Mouse (Mus musculus) kidney, adult 2 months (tissue): ENCODE measurements at regions not wholly inside any gene's neighbourhood (a gene's known extent, or its start where the extent isn't known, plus 50 kb on each side); places are given as distances from the start of the nearest gene placed in this dataset.
"Not testable (repeated sequence)": the region's sequence is repeated elsewhere in the genome, so short reads cannot be mapped to it uniquely, and the experiment has no call there.

ENCODE experiments used
- DNase-seq: peaks from one replicate; pipeline ENCODE4 v3.0.0; 2021
- H3K27ac ChIP-seq: fragments of 200-500 bp; 2 replicates; pipeline ENCODE4 v1.5.1; 2012; ENCODE audit warnings: low read depth, low read length, control low read depth, inconsistent platforms; ENCODE audit not compliant: insufficient read depth
- H3K27me3 ChIP-seq: fragments of 200-500 bp; replicated peaks from 2 replicates; pipeline ENCODE4 v1.6.1; 2012; ENCODE audit warnings: mild to moderate bottlenecking, moderate library complexity, low read length, inconsistent platforms; ENCODE audit not compliant: control insufficient read depth, insufficient read depth
- H3K36me3 ChIP-seq: fragments of 200-500 bp; 2 replicates; pipeline ENCODE4 v1.6.1; 2012; ENCODE audit warnings: mild to moderate bottlenecking, moderate library complexity, low read length, inconsistent platforms; ENCODE audit not compliant: control insufficient read depth, insufficient read depth
- H3K4me1 ChIP-seq: fragments of 200-500 bp; 2 replicates; pipeline ENCODE4 v1.6.1; 2011; ENCODE audit warnings: low read length; ENCODE audit not compliant: control insufficient read depth, insufficient read depth
- H3K4me3 ChIP-seq: fragments of 200-500 bp; 2 replicates; pipeline ENCODE4 v1.5.1; 2011; ENCODE audit warnings: mild to moderate bottlenecking, low read depth, low read length, control low read depth; ENCODE audit not compliant: insufficient read depth
- CTCF ChIP-seq: fragments of 200-500 bp; conservative IDR thresholded peaks from 2 replicates; pipeline ENCODE4 v1.5.1; 2011; ENCODE audit warnings: low read depth, mild to moderate bottlenecking, control low read depth, low read length, moderate library complexity, mixed read lengths; ENCODE audit not compliant: insufficient read depth, insufficient read length
- POLR2A ChIP-seq: fragments of 200-500 bp; IDR thresholded peaks from one replicate; pipeline ENCODE4 v1.6.1; 2011; ENCODE audit warnings: low read depth, low read length, control low read depth
- WGBS: fragments of 180-500 bp; shearing (Covaris S2); methylation state at CpG from one replicate; pipeline ENCODE4 v1.1.7; 2018; 5-methylcytosine and 5-hydroxymethylcytosine counted together

DNA sequence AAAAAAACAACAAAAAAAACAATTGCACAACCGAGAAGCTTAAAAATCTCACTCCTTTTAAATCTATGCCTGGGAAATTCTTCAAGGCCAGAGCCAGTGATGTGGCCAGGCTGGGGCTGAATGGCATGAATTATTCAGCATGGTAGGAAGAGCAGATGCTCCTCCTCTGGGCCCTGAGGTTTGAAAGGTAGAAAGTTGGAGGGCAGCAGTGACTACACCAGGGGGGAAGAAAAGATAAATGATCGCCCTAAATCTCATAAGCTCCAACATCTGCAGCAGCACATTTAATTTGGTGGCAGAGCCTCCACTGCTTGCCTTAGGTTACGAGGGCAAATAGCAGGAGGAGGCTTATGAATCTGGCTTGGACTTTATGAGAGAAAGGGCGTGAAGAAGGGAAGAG is 455.1 kb downstream of the Cbln4 start:
- Histone ChIP-seq H3K27me3 (no peaks in the 10 kb centered on the region), H3K27ac (no peak overlapping the region), H3K4me3 (no peak overlapping the region), H3K4me1 (no peaks in the 10 kb centered on the region), H3K36me3 (no peaks in the 10 kb centered on the region)
- no peak for DNase-seq
- TF ChIP-seq CTCF (no peak), POLR2A (no peak)
- 69% methylated on average over 4 of the region's 4 CpGs for WGBS

DNA sequence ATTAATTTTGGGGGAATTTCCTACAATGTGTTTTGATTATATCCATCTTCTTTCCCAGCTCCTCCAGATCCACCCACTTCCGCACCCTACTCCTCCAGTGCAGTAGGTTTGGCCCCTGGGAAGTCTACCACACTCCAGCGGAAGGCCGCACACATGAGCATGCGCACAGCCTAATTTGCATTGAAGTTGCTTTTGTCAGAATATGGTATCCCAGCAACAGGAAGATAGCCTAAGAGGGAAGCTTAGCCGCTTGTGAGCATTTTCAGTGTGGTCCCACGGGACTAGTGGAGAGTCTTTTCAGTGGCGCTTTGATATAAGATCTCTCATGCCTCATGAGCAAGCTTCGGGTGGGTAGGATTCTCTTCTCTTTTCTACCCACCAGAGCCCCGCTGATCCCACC is 455.6 kb downstream of the Cbln4 start:
- Histone ChIP-seq H3K4me3 (no peak overlapping the region), H3K27me3 (no peaks in the 10 kb centered on the region), H3K27ac (no peak overlapping the region), H3K4me1 (no peaks in the 10 kb centered on the region), H3K36me3 (no peaks in the 10 kb centered on the region)
- TF ChIP-seq POLR2A, result no peak
- TF ChIP-seq CTCF, result no peak
- 84% methylated on average over 9 of the region's 9 CpGs for WGBS
- DNase-seq, result no peak

DNA sequence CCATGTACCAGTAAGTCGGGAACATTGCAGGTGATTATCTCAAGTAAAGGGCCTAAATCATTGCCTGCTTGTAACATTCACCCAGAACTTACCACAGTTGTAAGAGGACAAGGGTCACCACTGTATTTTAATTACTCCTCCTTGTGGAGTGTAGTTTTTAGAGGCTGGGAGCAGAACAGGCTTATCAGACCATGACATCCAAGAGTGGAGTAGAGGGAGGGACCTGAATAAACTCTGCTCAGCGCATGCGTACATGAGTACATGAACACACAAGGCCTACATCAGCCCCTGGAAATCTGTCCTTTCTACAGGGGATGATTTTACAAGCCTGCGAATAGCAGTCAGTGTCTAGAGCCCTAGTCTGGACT is 456.4 kb downstream of the Cbln4 start:
- no peaks in the 10 kb centered on the region for H3K4me1 ChIP-seq
- no peak overlapping the region for H3K27ac ChIP-seq
- H3K4me3 ChIP-seq, result no peak overlapping the region
- peak; percentile 51 for DNase-seq
- 55% methylated on average over 4 of the region's 4 CpGs for WGBS
- H3K36me3 ChIP-seq, result no peaks in the 10 kb centered on the region
- no peaks in the 10 kb centered on the region for H3K27me3 ChIP-seq
- no peak for TF ChIP-seq POLR2A
- TF ChIP-seq CTCF, result no peak

DNA sequence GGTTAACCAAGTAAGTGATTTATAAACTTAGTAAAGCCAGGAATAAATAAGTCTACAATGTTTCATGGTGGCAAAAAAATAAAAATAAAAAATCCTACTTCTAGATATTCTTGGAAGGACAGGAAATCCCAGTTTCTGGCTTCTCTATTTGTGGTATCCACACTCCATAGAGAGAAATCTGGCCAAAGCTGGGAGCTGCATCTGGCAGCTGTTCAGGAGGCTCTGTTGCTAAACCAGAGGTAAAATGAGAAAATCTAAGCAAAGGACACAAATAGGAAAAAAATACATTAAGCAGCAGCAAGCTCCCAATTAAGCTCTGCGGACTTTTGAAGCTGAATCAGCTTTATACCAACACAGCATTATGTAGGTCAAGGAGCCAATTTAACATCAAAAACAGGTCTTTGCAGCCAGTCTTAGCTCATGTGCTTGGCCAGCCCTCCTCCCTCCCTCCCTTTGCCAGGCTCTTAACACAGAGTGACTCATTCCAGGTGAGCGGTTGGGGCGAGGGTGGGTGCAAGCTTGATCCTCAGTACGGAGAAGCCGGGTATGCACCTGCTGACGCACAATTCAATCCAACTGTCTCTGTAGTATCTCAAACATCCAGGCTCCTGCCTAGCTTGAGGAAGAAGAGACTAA is 456.9 kb downstream of the Cbln4 start:
- Histone ChIP-seq H3K27ac (no peak overlapping the region), H3K36me3 (no peaks in the 10 kb centered on the region), H3K27me3 (no peaks in the 10 kb centered on the region), H3K4me3 (no peak overlapping the region), H3K4me1 (no peaks in the 10 kb centered on the region)
- no peak for DNase-seq
- TF ChIP-seq CTCF (no peak), POLR2A (no peak)
- WGBS, result 41% methylated on average over 6 of the region's 6 CpGs

DNA sequence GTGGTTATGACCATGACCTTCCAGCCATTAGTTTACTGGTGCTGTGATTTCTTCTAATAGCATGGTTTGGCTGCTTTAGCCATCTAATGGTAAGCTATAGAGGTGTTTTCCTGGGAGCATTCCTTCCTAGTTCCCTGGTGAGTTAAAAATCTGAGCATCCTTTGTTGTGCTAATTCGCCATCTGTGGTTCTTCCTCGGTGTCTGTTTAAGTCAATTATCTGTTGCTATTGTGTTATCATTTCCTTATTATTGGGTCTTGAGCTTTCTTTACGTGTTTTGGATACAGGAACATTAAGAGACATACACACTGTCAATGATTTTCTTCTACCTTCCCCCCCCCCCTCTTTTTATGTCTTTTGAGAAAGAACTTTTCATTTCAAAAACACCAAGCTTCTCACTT is 468.9 kb downstream of the Cbln4 start:
- 88% methylated on average over 3 of the region's 3 CpGs for WGBS
- Histone ChIP-seq H3K4me3 (no peak overlapping the region), H3K36me3 (no peaks in the 10 kb centered on the region), H3K27ac (no peak overlapping the region), H3K27me3 (no peaks in the 10 kb centered on the region), H3K4me1 (no peaks in the 10 kb centered on the region)
- no peak for DNase-seq
- TF ChIP-seq CTCF, result no peak
- no peak for TF ChIP-seq POLR2A

DNA sequence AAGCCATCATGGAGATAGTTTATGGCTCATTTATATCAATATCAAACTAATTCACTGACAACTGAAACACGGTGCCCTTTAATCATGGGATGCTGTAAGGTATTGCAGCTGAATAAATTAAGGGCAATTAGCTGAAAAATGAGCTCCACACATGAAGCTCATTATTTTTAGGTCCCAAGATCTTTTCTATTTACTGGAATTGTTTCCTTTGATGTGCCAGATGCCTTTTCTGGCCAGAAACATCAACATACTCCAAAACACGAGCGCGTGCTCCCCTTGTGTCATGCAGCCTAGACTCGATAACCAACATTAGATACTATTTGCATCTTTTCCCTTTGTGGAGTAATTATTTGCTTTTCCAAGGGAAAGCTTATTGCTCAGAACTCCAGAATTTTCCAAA is 480.6 kb downstream of the Cbln4 start:
- Histone ChIP-seq H3K4me3 (no peak overlapping the region), H3K27ac (no peak overlapping the region), H3K4me1 (no peaks in the 10 kb centered on the region), H3K36me3 (no peaks in the 10 kb centered on the region), H3K27me3 (no peaks in the 10 kb centered on the region)
- 77% methylated on average over 5 of the region's 5 CpGs for WGBS
- DNase-seq, result no peak
- TF ChIP-seq POLR2A (no peak), CTCF (no peak)

DNA sequence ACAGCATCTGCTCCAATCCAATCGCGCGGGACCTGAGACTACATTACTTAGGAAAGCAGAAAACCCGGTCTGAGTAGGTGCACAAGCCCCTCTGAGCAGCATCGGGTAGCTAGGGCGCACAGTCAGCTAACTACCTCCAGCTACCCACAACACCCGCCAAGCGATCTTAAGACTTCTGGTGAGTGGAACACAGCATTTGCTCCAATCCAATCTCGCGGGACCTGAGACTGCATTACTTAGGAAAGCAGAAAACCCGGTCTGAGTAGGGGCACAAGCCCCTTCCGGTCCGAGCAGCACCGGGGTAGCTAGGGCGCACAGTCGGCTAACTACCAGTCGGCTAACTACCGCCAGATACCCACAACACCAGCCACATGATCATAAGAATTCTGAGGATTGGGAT is 500.5 kb downstream of the Cbln4 start:
- not testable (repeated sequence) for H3K36me3 ChIP-seq, H3K27ac ChIP-seq, H3K4me3 ChIP-seq, DNase-seq, H3K27me3 ChIP-seq, H3K4me1 ChIP-seq
- 91% methylated on average over 18 of the region's 18 CpGs for WGBS

DNA sequence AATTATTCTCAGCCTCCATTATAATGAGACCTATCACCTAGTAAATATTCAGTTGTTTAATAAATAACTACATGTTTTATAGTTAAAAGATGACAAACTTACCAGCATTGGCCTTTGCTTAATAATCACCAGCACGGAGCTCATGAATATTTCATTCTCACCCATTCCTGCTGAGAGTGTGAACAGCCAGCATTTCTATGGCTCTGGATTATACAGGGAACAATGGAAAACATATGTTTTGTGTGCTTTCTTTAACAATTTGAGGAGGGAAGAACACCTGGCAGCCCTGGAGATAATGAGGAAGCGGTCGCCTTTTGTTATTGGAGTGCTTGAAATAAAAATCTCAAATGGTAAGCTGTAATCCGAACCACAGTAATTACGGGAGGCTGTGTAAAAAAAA is 528.4 kb downstream of the Cbln4 start:
- TF ChIP-seq POLR2A, result no peak
- no peak for TF ChIP-seq CTCF
- H3K4me3 ChIP-seq, result no peak overlapping the region
- H3K27me3 ChIP-seq, result no peaks in the 10 kb centered on the region
- no peaks in the 10 kb centered on the region for H3K4me1 ChIP-seq
- no peaks in the 10 kb centered on the region for H3K36me3 ChIP-seq
- WGBS, result 58% methylated on average over 5 of the region's 5 CpGs
- peak; percentile 10 for DNase-seq
- H3K27ac ChIP-seq, result no peak overlapping the region
